Mouse (Mus musculus): ENCODE results near the gene 1700037C18Rik. TPM values are rescaled to one million over a fixed set of nuclear protein-coding genes. Genes with fewer than 3 reads are reported as not detected.

The 1700037C18Rik gene
- polyA plus RNA-seq, 1 experiment from 2014 or later: 5.8 TPM

DNA sequence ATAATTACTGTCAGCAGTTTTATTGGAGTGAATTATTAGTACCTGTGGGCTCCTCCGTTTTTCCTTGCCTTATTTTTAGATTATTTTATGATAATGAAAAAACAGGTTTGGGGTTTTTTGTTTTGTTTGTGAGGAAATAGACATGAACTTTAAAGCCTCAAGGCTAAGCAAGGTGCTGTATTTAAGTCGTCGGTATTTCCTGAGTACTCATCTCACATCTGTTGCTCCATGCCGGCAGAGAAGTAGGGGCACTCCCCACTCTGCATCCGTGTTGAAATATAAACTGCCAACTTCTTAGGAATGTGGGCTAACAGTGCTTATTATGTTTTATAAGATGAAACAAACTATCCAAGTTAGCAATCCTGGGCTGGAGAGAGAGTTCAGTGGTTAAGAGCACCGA lies 12.4 kb downstream of the 1700037C18Rik start:
- H3K27me3 ChIP-seq (ENCODE audit: insufficient read depth, low read length): no peaks in the 10 kb centered on the region
- no peak overlapping the region for H3K9ac ChIP-seq
- no peak for ATAC-seq (ENCODE audit: insufficient read depth)
- no peaks in the 10 kb centered on the region for H3K9me3 ChIP-seq (ENCODE audit: low read depth, low read length)
- no peak for TF ChIP-seq CTCF (IDR thresholded peaks at IDR 0.05; ENCODE audit: low read depth)
- no peak overlapping the region for H3K27ac ChIP-seq (ENCODE audit: low read depth)
- no peak overlapping the region for H3K4me2 ChIP-seq
- DNase-seq: no peak
- H3K4me3 ChIP-seq (ENCODE audit: low read depth, low read length): no peak overlapping the region
- peaks cover 47% of the 10 kb centered on the region for H3K36me3 ChIP-seq (ENCODE audit: insufficient read depth)
- 74% methylated on average over 6 of the region's 6 CpGs for WGBS
- no peaks in the 10 kb centered on the region for H3K4me1 ChIP-seq (ENCODE audit: insufficient read depth)

DNA sequence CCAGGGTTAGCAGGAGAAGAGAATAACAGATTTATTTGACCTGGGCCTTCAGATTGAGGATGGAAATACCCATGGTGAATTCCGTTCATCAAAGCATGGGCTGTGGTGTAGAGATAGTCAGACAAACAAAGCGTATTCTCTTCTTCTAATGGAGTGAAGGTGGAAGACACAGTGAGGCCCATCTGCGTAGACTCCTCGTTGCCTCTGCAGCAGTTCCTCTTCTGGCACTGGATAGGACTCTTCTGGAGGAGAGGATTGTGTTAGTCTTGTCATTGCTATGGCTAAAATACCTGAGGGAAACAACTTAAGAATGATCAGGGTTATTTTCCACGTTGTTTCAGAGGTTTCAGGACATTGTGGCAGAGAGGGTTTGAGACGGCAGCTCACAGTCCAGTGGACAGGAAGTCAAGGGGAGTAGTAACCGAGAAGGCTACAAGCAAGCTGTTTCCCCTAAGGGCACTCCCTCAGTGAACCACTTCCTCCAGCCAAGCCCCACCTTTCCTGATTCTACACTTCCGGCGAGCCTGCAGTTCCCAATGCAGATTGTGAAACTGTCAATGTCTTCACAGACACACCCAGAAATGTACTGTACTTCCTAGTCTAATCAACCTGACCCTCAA lies 13.2 kb downstream of the 1700037C18Rik start:
- WGBS: 69% methylated on average over 9 of the region's 9 CpGs
- no peaks in the 10 kb centered on the region for H3K9me3 ChIP-seq (ENCODE audit: low read depth, low read length)
- no peak for TF ChIP-seq CTCF (IDR thresholded peaks at IDR 0.05; ENCODE audit: low read depth)
- H3K27me3 ChIP-seq (ENCODE audit: insufficient read depth, low read length): no peaks in the 10 kb centered on the region
- H3K27ac ChIP-seq (ENCODE audit: low read depth): peak overlapping the region; percentile 15
- no peaks in the 10 kb centered on the region for H3K4me1 ChIP-seq (ENCODE audit: insufficient read depth)
- H3K36me3 ChIP-seq (ENCODE audit: insufficient read depth): peaks cover 39% of the 10 kb centered on the region
- no peak overlapping the region for H3K4me2 ChIP-seq
- H3K4me3 ChIP-seq (ENCODE audit: low read depth, low read length): no peak overlapping the region
- H3K9ac ChIP-seq: no peak overlapping the region
- DNase-seq: peak; percentile 41
- ATAC-seq (ENCODE audit: insufficient read depth): 0 out of 2 replicates have a peak, but pooled peaks have one; percentile 21

DNA sequence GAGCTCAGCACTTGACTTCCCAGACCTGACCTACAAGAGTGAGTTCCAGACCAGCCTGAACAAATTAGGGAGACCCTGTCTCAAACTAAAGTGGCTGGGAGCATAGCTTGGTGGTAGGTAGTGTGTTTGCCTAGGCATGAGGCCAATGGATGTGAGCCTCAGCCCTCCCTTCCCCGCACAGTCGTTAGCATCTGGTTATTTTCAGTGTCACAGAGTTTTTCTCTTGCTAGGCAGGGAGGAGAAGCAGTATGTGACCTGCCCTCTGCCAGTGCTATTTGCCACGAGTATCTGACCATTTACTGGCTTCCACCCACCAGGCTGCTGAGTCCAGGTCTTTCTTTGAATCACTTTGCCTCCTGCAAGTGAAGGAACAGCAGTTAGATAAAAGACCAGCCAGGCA lies 14.8 kb downstream of the 1700037C18Rik start:
- Histone ChIP-seq H3K9me3 (ENCODE audit: low read depth, low read length) (no peaks in the 10 kb centered on the region), H3K9ac (no peak overlapping the region), H3K36me3 (ENCODE audit: insufficient read depth) (peaks cover 26% of the 10 kb centered on the region), H3K27ac (ENCODE audit: low read depth) (no peak overlapping the region), H3K4me1 (ENCODE audit: insufficient read depth) (no peaks in the 10 kb centered on the region), H3K4me3 (ENCODE audit: low read depth, low read length) (no peak overlapping the region), H3K4me2 (no peak overlapping the region), H3K27me3 (ENCODE audit: insufficient read depth, low read length) (no peaks in the 10 kb centered on the region)
- no peak for DNase-seq
- TF ChIP-seq CTCF (IDR thresholded peaks at IDR 0.05; ENCODE audit: low read depth): no peak
- WGBS: 65% methylated on average over 3 of the region's 3 CpGs
- ATAC-seq (ENCODE audit: insufficient read depth): no peak; the same call in 1 of the 2 replicates

DNA sequence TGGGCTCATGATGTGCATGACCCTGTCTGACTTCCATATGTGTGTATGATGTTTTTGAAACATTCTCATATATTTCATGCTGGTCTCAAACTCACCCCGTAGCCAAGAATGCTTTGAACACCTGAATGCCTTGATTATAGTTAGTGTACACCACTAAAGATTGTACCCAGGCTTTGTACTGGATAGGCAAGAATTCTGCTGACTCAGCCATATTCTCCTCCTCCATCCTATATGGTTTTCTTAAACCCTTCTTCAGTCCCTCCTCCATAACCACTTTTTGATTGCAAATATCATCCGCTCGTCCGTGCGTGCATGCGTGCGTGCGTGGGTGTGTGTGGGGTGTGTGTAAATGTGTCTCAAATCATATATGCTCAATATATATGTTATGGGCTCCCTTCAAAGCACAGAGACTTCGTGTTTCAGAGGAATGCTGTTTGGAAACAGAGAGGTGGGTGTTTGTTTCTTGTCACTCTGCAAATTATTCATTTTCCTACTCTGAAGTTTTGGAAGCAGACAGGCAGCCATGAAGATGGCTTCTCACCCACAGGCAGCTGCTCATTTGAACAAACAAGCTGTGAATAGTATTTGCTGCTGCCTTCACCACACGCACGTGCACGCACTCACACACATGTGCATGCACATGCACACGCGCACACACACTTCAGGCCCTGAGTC lies 16.7 kb downstream of the 1700037C18Rik start:
- Histone ChIP-seq H3K9me3 (ENCODE audit: low read depth, low read length) (no peaks in the 10 kb centered on the region), H3K4me1 (ENCODE audit: insufficient read depth) (no peaks in the 10 kb centered on the region), H3K4me3 (ENCODE audit: low read depth, low read length) (no peak overlapping the region), H3K9ac (no peak overlapping the region), H3K36me3 (ENCODE audit: insufficient read depth) (peaks cover 8% of the 10 kb centered on the region; the same call in 1 of the 2 replicates), H3K27me3 (ENCODE audit: insufficient read depth, low read length) (no peaks in the 10 kb centered on the region), H3K27ac (ENCODE audit: low read depth) (no peak overlapping the region), H3K4me2 (no peak overlapping the region)
- 89% methylated on average over 14 of the region's 14 CpGs for WGBS
- ATAC-seq (ENCODE audit: insufficient read depth) (no peak), DNase-seq (no peak)
- TF ChIP-seq CTCF (IDR thresholded peaks at IDR 0.05; ENCODE audit: low read depth): no peak

DNA sequence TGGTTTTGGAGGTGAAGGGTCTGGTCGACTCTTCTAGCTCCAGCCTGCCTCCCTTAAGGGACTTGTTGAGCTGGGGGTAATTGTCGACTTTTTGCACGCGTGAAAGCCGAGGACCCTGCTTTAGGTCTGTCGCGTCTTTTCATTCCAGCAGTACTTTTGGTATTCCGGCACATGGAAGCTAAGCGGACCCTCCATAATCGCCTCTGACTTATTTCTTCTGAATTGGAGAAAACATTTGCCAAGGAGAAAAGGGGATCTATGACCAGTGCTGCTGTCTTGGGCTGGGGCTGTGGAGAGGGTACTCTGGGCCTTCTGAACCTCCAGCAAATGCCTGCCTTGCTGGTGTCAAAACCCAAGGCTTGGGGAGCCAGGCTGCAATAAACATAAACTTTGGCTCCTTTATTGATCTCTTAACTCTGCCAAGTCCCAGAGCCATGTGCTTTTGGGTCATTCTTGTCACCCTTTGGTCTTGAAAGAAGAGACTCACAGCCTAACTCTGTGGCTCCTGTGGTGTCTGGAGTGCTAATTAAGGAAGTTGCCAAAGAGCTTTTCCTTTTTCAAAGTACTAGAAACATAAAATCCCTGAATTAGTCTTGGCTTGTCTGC lies 23.3 kb downstream of the 1700037C18Rik start:
- H3K27me3 ChIP-seq (ENCODE audit: insufficient read depth, low read length): no peaks in the 10 kb centered on the region
- H3K9ac ChIP-seq: peak overlapping the region; percentile 89
- peaks cover 6% of the 10 kb centered on the region; the same call in 1 of the 2 replicates for H3K4me1 ChIP-seq (ENCODE audit: insufficient read depth)
- H3K27ac ChIP-seq (ENCODE audit: low read depth): peak overlapping the region; percentile 79
- no peaks in the 10 kb centered on the region for H3K9me3 ChIP-seq (ENCODE audit: low read depth, low read length)
- ATAC-seq (ENCODE audit: insufficient read depth) (no peak; the same call in 1 of the 2 replicates), DNase-seq (peak; percentile 28)
- peak overlapping the region; percentile 79 for H3K4me2 ChIP-seq
- peak overlapping the region; percentile 79 for H3K4me3 ChIP-seq (ENCODE audit: low read depth, low read length)
- no peak for TF ChIP-seq CTCF (IDR thresholded peaks at IDR 0.05; ENCODE audit: low read depth)
- 3% methylated on average over 10 of the region's 10 CpGs for WGBS
- H3K36me3 ChIP-seq (ENCODE audit: insufficient read depth): 0 out of 2 replicates have a peak, but pooled peaks cover 2% of the 10 kb centered on the region

DNA sequence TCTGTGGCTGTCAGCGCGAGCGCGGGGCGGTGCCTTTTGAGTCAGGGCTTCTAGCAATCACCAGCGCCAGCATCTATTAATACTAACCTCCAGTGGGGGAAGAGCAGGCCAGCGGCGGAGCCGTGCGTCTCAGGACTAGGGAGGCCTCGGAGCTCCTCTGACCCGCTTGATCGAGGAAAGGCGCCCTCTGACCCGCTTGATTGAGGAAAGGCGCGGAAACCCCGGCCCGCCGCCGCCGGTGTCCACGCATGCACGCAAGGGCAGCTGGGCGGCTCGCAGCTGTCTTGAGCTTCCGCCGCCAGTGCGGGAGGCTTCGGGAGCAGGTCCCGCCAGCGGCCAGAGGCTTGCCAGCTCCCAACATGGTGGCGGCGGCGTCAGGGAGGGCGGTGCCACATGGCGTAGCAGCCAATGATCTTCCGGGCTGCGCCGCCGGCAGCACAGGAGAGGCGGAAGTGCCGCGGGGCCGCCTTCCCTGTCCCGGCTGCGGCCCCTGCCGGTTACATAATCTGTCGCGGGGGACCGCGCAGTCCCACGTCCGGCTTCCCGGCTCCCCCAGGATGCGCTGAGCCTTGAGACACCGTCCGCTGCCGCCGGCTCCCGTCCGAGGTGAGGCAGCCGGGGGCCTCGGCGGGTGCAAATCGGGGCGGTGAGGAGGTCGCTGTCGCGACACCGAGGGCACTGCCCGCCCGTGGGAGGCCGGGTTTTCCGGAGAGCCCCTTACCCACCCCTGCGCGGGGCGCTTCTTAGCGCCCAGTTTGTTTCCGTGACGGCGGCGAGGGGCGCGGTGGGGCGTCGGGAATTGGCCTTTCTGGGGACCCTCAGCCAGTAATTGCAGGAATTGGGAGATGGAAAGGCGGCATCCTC lies 24.1 kb downstream of the 1700037C18Rik start, which contains the start of the genes Zfp597 and Gm20695:
TSS of gene Zfp597 (minus strand) at position 361 of the 864 bp plus-strand sequence.
TSS of gene Gm20695 (plus strand) at position 448 of the 864 bp plus-strand sequence.
- Histone ChIP-seq H3K4me1 (ENCODE audit: insufficient read depth) (peaks cover 6% of the 10 kb centered on the region; the same call in 1 of the 2 replicates), H3K27ac (ENCODE audit: low read depth) (peak within 1 kb of the TSS; percentile 92), H3K36me3 (ENCODE audit: insufficient read depth) (0 out of 2 replicates have a peak, but pooled peaks cover 2% of the 10 kb centered on the region), H3K4me3 (ENCODE audit: low read depth, low read length) (peak within 1 kb of the TSS; percentile 79), H3K9me3 (ENCODE audit: low read depth, low read length) (no peaks in the 10 kb centered on the region), H3K27me3 (ENCODE audit: insufficient read depth, low read length) (no peaks in the 10 kb centered on the region), H3K4me2 (peak within 1 kb of the TSS; percentile 79), H3K9ac (peak within 1 kb of the TSS; percentile 89)
- DNase-seq (peak; percentile 97), ATAC-seq (ENCODE audit: insufficient read depth) (peak; percentile 99)
- under 1% methylated on average over 88 of the region's 88 CpGs for WGBS
- TF ChIP-seq CTCF (IDR thresholded peaks at IDR 0.05; ENCODE audit: low read depth): peak; percentile 38

Data from lung, embryonic 14.5 days (tissue).